Mouse (Mus musculus) CH12.LX (cell line): Measurements from ENCODE around the gene Gm20388. TPM values are rescaled to one million over a fixed set of nuclear protein-coding genes. Genes with fewer than 3 reads are reported as not detected.

Experiments
- DNase-seq: peaks from one replicate; pipeline ENCODE4 v3.0.0-alpha.2; 2013; ENCODE audit errors: extremely low read depth
- H3K27ac ChIP-seq: 2 replicates; pipeline ENCODE4 v1.5.1; 2012; ENCODE audit warnings: low read depth, mild to moderate bottlenecking, control low read depth, moderate library complexity; ENCODE audit not compliant: insufficient read depth
- H3K27me3 ChIP-seq: replicated peaks from 2 replicates; pipeline ENCODE3; 2012; ENCODE audit warnings: inconsistent platforms
- H3K36me3 ChIP-seq, 2 experiments: replicated peaks in 1 of 2; 2 replicates each; pipeline versions ENCODE3 to v1.6.1; 2012; ENCODE audit warnings: inconsistent platforms in 1 of 2, low read length in 1 of 2, mild to moderate bottlenecking in 1 of 2, mixed read lengths in 1 of 2, moderate library complexity in 1 of 2; ENCODE audit not compliant: control insufficient read depth in 1 of 2, insufficient read depth in 1 of 2
- H3K4me1 ChIP-seq, 2 experiments: 2 replicates each; pipeline ENCODE4 v1.6.1; 2012; ENCODE audit warnings: inconsistent platforms in 1 of 2, moderate library complexity in 1 of 2; ENCODE audit not compliant: insufficient read depth in 2 of 2, control insufficient read depth in 1 of 2
- H3K4me2 ChIP-seq: 2 replicates; pipeline ENCODE4 v1.6.1; 2012; ENCODE audit warnings: low read depth, mild to moderate bottlenecking, control low read depth; ENCODE audit not compliant: poor library complexity, insufficient read depth, severe bottlenecking
- H3K4me3 ChIP-seq, 3 experiments: fragments of 150-350 bp in 1 of 3; sonication (generic) in 1 of 3; replicated peaks in 1 of 3; 2 replicates each; pipeline versions ENCODE3 to v1.5.1; 2011 to 2012; ENCODE audit warnings: low read depth in 2 of 3, low read length in 2 of 3, mild to moderate bottlenecking in 2 of 3, moderate library complexity in 2 of 3, control low read depth in 1 of 3, improper control_type of control experiment in 1 of 3, inconsistent platforms in 1 of 3, mixed read lengths in 1 of 3; ENCODE audit not compliant: poor library complexity in 1 of 3
- H3K79me2 ChIP-seq: replicated peaks from 2 replicates; pipeline ENCODE4 v1.6.1; 2012; ENCODE audit warnings: mild to moderate bottlenecking, moderate library complexity; ENCODE audit not compliant: control insufficient read depth, poor library complexity, insufficient read depth, severe bottlenecking; ENCODE audit errors: extremely low read depth
- H3K9ac ChIP-seq: 2 replicates; pipeline ENCODE4 v1.6.1; 2012; ENCODE audit warnings: low read depth, mild to moderate bottlenecking, control low read depth, moderate library complexity; ENCODE audit not compliant: insufficient read depth
- H3K9me3 ChIP-seq: replicated peaks from 2 replicates; pipeline ENCODE3; 2012; ENCODE audit warnings: low read length, inconsistent platforms, mixed read lengths
- CHD1 ChIP-seq: IDR thresholded peaks from 2 replicates; pipeline ENCODE4 v1.6.1; 2012; ENCODE audit warnings: low read depth, low read length, improper control_type of control experiment, inconsistent platforms
- CHD2 ChIP-seq: IDR thresholded peaks from 2 replicates; pipeline ENCODE4 v1.6.1; 2011; ENCODE audit warnings: low read length, improper control_type of control experiment
- ETS1 ChIP-seq: conservative IDR thresholded peaks from 2 replicates; pipeline ENCODE4 v1.6.1; 2012; ENCODE audit warnings: low read depth, mild to moderate bottlenecking, inconsistent platforms, low read length, improper control_type of control experiment, moderate library complexity
- GABPA ChIP-seq: IDR thresholded peaks from 2 replicates; pipeline ENCODE4 v1.6.1; 2012; ENCODE audit warnings: low read depth, low read length, improper control_type of control experiment, inconsistent platforms; ENCODE audit not compliant: insufficient replicate concordance
- IRF4 ChIP-seq: IDR thresholded peaks from 2 replicates; pipeline ENCODE4 v1.6.1; 2014; ENCODE audit warnings: low read depth, mild to moderate bottlenecking, inconsistent platforms, low read length, improper control_type of control experiment
- JUND ChIP-seq: conservative IDR thresholded peaks from 2 replicates; pipeline ENCODE4 v1.6.1; 2011; ENCODE audit warnings: low read depth, low read length, improper control_type of control experiment
- MAFK ChIP-seq: IDR thresholded peaks from 2 replicates; pipeline ENCODE4 v1.6.1; 2011; ENCODE audit warnings: low read length, improper control_type of control experiment; ENCODE audit not compliant: insufficient replicate concordance
- MAX ChIP-seq: IDR thresholded peaks from 2 replicates; pipeline ENCODE4 v1.6.1; 2011; ENCODE audit warnings: low read length, improper control_type of control experiment
- MAZ ChIP-seq: IDR thresholded peaks from 2 replicates; pipeline ENCODE4 v1.6.1; 2012; ENCODE audit warnings: low read depth, mild to moderate bottlenecking, inconsistent platforms, low read length, improper control_type of control experiment, moderate library complexity
- MEF2A ChIP-seq: IDR thresholded peaks from 2 replicates; pipeline ENCODE4 v1.6.1; 2014; ENCODE audit warnings: low read depth, mild to moderate bottlenecking, inconsistent platforms, low read length, improper control_type of control experiment, borderline replicate concordance
- MXI1 ChIP-seq: IDR thresholded peaks from 2 replicates; pipeline ENCODE4 v1.6.1; 2011; ENCODE audit warnings: mild to moderate bottlenecking, low read depth, low read length, improper control_type of control experiment
- NELFE ChIP-seq: IDR thresholded peaks from 2 replicates; pipeline ENCODE4 v1.6.1; 2011; ENCODE audit warnings: low read depth, low read length, improper control_type of control experiment
- NRF1 ChIP-seq: IDR thresholded peaks from 2 replicates; pipeline ENCODE4 v1.6.1; 2014; ENCODE audit warnings: low read depth, mild to moderate bottlenecking, inconsistent platforms, low read length, improper control_type of control experiment, moderate library complexity
- RAD21 ChIP-seq: IDR thresholded peaks from 2 replicates; pipeline ENCODE4 v1.6.1; 2011; ENCODE audit warnings: low read depth, mild to moderate bottlenecking, low read length, improper control_type of control experiment, moderate library complexity
- SMC3 ChIP-seq: IDR thresholded peaks from 2 replicates; pipeline ENCODE4 v1.6.1; 2011; ENCODE audit warnings: low read depth, low read length, improper control_type of control experiment
- TCF12 ChIP-seq: IDR thresholded peaks from 2 replicates; pipeline ENCODE4 v1.6.1; 2014; ENCODE audit warnings: low read depth, mild to moderate bottlenecking, inconsistent platforms, low read length, improper control_type of control experiment
- ZC3H11A ChIP-seq: IDR thresholded peaks from 2 replicates; pipeline ENCODE4 v1.6.1; 2012; ENCODE audit warnings: low read depth, mild to moderate bottlenecking, inconsistent platforms, low read length, improper control_type of control experiment
- ZKSCAN1 ChIP-seq: IDR thresholded peaks from 2 replicates; pipeline ENCODE4 v1.6.1; 2012; ENCODE audit warnings: low read depth, inconsistent platforms, low read length, improper control_type of control experiment, borderline replicate concordance
- ZNF384 ChIP-seq: IDR thresholded peaks from 2 replicates; pipeline ENCODE4 v1.6.1; 2012; ENCODE audit warnings: low read depth, low read length, improper control_type of control experiment, inconsistent platforms
- dilution Hi-C: fragments of 300-500 bp; cut with MboI; formaldehyde crosslinking; loops from 2 replicates; pipeline ENCODE4 v1.14.3; 2020; ENCODE audit warnings: low sequenced_read_pairs; ENCODE audit not compliant: extremely low pct_unique_long_range_greater_than_20kb, extremely low pct_ligation_motif_present
- in situ Hi-C: fragments of 300-500 bp; cut with MboI; formaldehyde crosslinking; loops from 3 replicates; pipeline ENCODE4 v1.14.3; 2019; ENCODE audit warnings: low sequenced_read_pairs, low pct_ligation_motif_present, low pct_unique_long_range_greater_than_20kb, mixed read lengths
- polyA plus RNA-seq: library from polyadenylated mRNA; unstranded; fragments of >175 nt; gene quantifications from 2 replicates; pipeline ENCODE4 v1.2.1, GENCODE M21; 2012; ENCODE audit warnings: low read depth; ENCODE audit not compliant: insufficient read length
- total RNA-seq, 2 experiments: library from RNA; depleted of rRNA; stranded (reverse); fragments of 300-350 nt in 1 of 2; fragments of >200 nt in 1 of 2; gene quantifications; 2 replicates each; pipeline ENCODE4 v1.2.3; 2012 to 2014

Gene Gm20388
- total and polyA plus RNA-seq, 3 experiments, result 14.8 to 26.3 (median 22.2) TPM

GRCm38 (mm10) chr8:122898018-122898417 is 2987.4 kb downstream of the Gm20388 start:
- no peaks in the 10 kb centered on the region for H3K9me3 ChIP-seq
- in situ Hi-C loops (no loop called here), dilution Hi-C loops (no loop called here)
- H3K79me2 ChIP-seq, result peaks cover 10% of the 10 kb centered on the region; the same call in 1 of the 2 replicates
- no peak overlapping the region for H3K4me2 ChIP-seq
- H3K36me3 ChIP-seq, result peaks cover 82 to 99% of the 10 kb centered on the region in 2 experiments
- H3K9ac ChIP-seq, result no peak overlapping the region
- no peak overlapping the region for H3K27ac ChIP-seq
- H3K27me3 ChIP-seq, result no peaks in the 10 kb centered on the region
- DNase-seq, result no peak
- H3K4me1 ChIP-seq, result no peaks in the 10 kb centered on the region
- no peak overlapping the region for H3K4me3 ChIP-seq
- TF ChIP-seq MAZ (no peak), NELFE (no peak), MXI1 (no peak), RAD21 (no peak), ZNF384 (no peak), MAX (no peak), CHD1 (no peak), ETS1 (no peak), TCF12 (no peak), IRF4 (no peak), MAFK (no peak), ZKSCAN1 (no peak), ZC3H11A (no peak), SMC3 (no peak), MEF2A (no peak), CHD2 (no peak)
- TF ChIP-seq, all 38 proteins: peak for 0

GRCm38 (mm10) chr8:122898473-122898872 is 2987.8 kb downstream of the Gm20388 start:
- in situ Hi-C loops, result no loop called here
- no peaks in the 10 kb centered on the region for H3K9me3 ChIP-seq
- H3K79me2 ChIP-seq, result peaks cover 14% of the 10 kb centered on the region; the same call in 1 of the 2 replicates
- H3K4me2 ChIP-seq, result no peak overlapping the region
- no peaks in the 10 kb centered on the region for H3K27me3 ChIP-seq
- no peaks in the 10 kb centered on the region for H3K4me1 ChIP-seq
- DNase-seq, result no peak
- dilution Hi-C loops, result no loop called here
- no peak overlapping the region for H3K27ac ChIP-seq
- H3K36me3 ChIP-seq, result peaks cover 78 to 96% of the 10 kb centered on the region in 2 experiments
- H3K4me3 ChIP-seq, result no peak overlapping the region
- H3K9ac ChIP-seq, result no peak overlapping the region
- no peak for TF ChIP-seq NRF1
- no peak for TF ChIP-seq ZNF384
- no peak for TF ChIP-seq JUND
- TF ChIP-seq GABPA, result no peak
